Mouse (Mus musculus) left cerebral cortex, adult 11 months (tissue): ENCODE measurements around the gene Olfr967.
"Not testable (repeated sequence)": the region's sequence is repeated elsewhere in the genome, so short reads cannot be mapped to it uniquely, and the experiment has no call there.

Source experiments
- DNase-seq: peaks from one replicate; pipeline ENCODE4 v3.0.0; 2022; ENCODE audit warnings: low spot score

The Olfr967 gene

GRCm38 (mm10) chr9:39745949-39746348, at the start of gene Olfr967:
Olfr967 (plus strand) TSS chr9:39746249.
- DNase-seq = no peak

DNA sequence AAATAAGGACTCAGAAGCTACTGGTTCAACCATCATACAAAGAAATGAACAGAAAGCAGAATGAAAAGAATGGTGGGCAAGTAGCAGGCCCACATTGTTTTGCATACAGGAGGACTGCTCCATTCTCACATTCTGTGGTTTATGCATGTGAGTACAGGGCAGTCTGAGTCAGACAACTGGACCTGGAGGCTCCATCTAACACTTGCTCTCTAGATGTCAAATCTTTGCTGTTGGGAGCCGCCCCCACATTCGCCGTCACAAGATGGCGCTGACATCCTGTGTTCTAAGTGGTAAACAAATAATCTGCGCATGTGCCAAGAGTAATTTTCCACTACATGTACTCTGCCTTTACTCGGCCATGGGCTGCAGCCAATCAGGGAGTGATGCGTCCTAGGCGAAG, 44.9 kb upstream of the Olfr967 start:
- not testable (repeated sequence) for DNase-seq

DNA sequence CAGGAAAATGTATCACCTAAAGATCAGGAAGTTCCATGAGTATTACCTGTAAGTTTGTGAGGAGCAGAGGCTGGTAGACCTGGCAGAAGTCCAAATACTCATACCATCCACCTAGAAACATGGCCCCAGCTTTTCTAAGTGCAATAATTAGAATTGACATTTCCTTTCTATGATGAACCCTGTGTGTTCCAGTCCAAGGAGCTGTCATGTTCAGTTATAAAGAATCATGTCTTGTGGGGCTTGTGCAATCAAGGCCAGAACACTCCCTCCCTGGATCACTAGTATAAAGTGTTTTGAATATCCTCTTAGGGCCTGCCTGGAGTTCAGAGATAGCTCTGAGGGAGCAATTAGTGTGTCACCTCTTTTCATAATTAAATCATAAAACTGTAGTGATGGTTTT, 39.0 kb upstream of the Olfr967 start, which contains the start of gene Olfr149:
Olfr149 (minus strand) TSS at position 101 of the 400 bp plus-strand sequence.
- no peak for DNase-seq

GRCm38 (mm10) chr9:39708958-39709357, 37.1 kb upstream of the Olfr967 start:
- no peak for DNase-seq

DNA sequence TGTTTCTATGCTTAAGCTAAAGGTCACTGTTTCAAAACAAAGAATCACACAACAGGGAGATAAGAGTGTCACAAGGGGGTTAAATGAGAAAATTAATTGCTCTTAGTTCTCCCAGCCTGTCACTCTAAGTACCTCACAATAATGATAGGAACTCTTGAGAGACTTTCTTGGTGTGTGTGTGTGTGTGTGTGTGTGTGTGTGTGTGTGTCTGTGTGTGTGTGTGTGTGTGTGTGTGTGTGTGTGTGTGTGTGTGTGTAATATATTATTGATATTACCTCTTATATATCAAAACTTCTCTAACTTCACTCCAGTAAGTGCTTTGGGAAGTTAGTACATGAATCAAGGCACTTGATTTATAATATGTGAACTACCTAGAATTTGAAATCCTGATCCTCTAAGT, 35.0 kb upstream of the Olfr967 start, which contains the start of gene Olfr965:
Olfr965 (plus strand) TSS at position 301 of the 400 bp plus-strand sequence.
- no peak for DNase-seq

- no peak for DNase-seq
Observed at GRCm38 (mm10) chr9:39730678-39731077, 15.4 kb upstream of the Olfr967 start, which contains the start of gene Olfr150. Olfr150 (plus strand) TSS chr9:39730978.

GRCm38 (mm10) chr9:39740741-39741140, 5.3 kb upstream of the Olfr967 start:
- no peak for DNase-seq

GRCm38 (mm10) chr9:39746428-39746827, 379 bp downstream of the Olfr967 start:
- DNase-seq = no peak

GRCm38 (mm10) chr9:39783153-39783552, 37.1 kb downstream of the Olfr967 start, which contains the start of gene Olfr968:
Olfr968 (minus strand) TSS chr9:39783253.
- DNase-seq = no peak

DNA sequence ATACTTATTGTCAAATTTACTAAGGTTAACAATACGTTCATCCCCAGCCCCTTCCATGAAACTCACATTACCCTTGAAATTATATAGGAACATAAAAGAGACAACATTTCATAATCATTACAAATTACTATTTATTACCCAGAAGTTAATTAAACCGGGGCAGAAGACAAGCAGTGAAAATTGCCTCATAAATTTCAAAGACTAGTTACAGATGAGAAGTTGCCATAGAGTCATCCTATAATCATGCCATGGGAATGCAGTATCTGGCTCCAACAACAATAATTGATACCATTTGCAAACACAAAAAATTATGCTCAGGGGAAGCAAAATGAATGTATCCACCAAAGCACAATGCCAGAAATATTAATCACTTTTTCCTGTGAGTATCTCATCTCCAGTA, 44.5 kb downstream of the Olfr967 start, which contains the start of gene Olfr969:
Olfr969 (plus strand) TSS at position 388 of the 400 bp plus-strand sequence.
- DNase-seq = no peak
